Comparison of ENCODE assay signal across 8 mouse cellular contexts in the genomic region with DNA sequence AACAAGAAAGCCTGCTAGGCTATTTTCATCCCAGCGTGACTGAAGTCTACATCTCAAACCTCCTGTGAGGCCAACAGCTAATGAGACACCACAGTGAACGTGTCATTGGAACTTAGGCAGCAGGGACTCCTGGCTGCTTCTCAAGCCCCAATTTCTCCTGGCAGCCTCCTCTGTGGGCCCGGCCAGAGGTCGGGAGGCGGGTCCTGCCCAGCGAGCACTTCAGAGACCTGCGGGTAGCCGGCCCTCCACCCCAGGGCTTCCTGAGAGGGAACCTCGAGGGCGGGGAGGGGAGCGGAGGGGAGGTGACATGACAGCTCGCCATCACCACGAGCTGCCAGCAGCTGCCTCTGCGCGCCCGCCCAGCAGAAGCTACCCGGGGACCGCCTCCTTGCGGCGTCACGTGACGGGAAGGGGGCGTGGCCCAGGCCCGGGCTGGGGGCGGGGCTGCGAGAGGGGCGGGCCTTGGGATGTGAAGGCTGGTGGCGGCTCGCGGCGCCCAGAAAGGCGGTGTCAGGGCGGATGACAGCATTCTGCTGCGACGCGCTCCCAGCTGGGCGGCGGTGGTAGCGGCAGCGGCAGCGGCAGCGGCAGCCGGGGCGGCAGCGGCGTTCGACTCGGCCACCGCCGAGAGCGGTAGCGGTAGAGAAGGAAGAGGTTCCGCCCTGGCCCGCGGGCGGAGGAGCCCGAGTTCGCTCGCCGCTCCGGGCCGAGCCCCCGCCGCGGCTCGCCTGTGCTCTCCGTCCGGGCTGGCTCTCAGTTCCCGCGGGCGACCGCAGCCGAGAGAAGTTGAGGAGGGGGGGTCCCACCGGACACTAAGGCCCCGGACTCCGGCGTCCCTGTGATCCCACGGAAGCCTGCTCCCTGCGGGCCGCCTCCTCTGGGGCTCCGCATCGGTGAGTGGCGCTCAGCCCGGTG. TPM values are rescaled to one million over a fixed set of nuclear protein-coding genes. Genes with fewer than 3 reads are reported as not detected.
A peak's percentile ranks its signal among the peaks of the same experiment; 100 is the strongest.
DNase-seq lines count a peak whose midpoint lies in the region; ATAC-seq and TF ChIP-seq lines count a peak whose summit lies in the region.

A gene (plus strand): TSS at position 449 of the 915 bp plus-strand sequence.

- WGBS in hindbrain, postnatal 0 days: 0% methylated on average over 43 of the region's 84 CpGs

- H3K27me3 ChIP-seq in hindbrain, postnatal 0 days (ENCODE audit: insufficient read depth, low read length): no peaks in the 10 kb centered on the region

- no peaks in the 10 kb centered on the region for H3K36me3 ChIP-seq in hindbrain, postnatal 0 days (ENCODE audit: insufficient read depth, low read length)

- ATAC-seq in hindbrain, postnatal 0 days: peak; percentile 96
- peak; percentile 80 for ATAC-seq in megakaryocyte, adult 5-6 weeks (ENCODE audit: poor library complexity, severe bottlenecking)

- peak within 1 kb of the TSS; percentile 94 for H3K27ac ChIP-seq in hindbrain, postnatal 0 days
- peak within 1 kb of the TSS; percentile 97 for H3K27ac ChIP-seq in left cerebral cortex, adult 2 months

- peak; percentile 100 for DNase-seq in T-cell, adult 2 months (ENCODE audit: low spot score)
- DNase-seq in cerebellum, postnatal 36 days: peak; percentile 99 to 100
- DNase-seq in gastrocnemius, adult 18-20 months (ENCODE audit: low spot score): peak; percentile 99
- DNase-seq in hindbrain, postnatal 0 days (ENCODE audit: low spot score): peak; percentile 97
- DNase-seq in left cerebral cortex, adult 2 months (ENCODE audit: extremely low spot score in 1 of 2, low spot score in 2 of 2): peak; percentile 100
- DNase-seq in right cerebral cortex, adult 2 months (ENCODE audit: low spot score in 2 of 2): peak; percentile 97 to 98
- peak; percentile 99 for DNase-seq in urinary bladder, postnatal 14 days (ENCODE audit: low spot score)

- peaks cover 3% of the 10 kb centered on the region; the same call in 1 of the 2 replicates for H3K4me1 ChIP-seq in hindbrain, postnatal 0 days (ENCODE audit: insufficient read depth, low read length)

- no peak for TF ChIP-seq CTCF in hindbrain, postnatal 0 days (IDR thresholded peaks at IDR 0.05; ENCODE audit: low read depth)
- TF ChIP-seq CTCF in left cerebral cortex, adult 2 months (IDR thresholded peaks at IDR 0.05): no peak; the same call in 1 of the 2 replicates

- peak within 1 kb of the TSS; percentile 91 for H3K4me3 ChIP-seq in hindbrain, postnatal 0 days (ENCODE audit: low read length)
- peak within 1 kb of the TSS; percentile 75 for H3K4me3 ChIP-seq in left cerebral cortex, adult 2 months

- peak within 1 kb of the TSS; percentile 66 for H3K4me2 ChIP-seq in hindbrain, postnatal 0 days (ENCODE audit: low read depth, low read length)

- intact Hi-C loops in left cerebral cortex, adult 2 months (cut with DNase I): loop anchor here (1.0 to 5.0 kb wide), 3 partner anchors 57 to 134 kb away; a partner anchor contains a TSS

- no peaks in the 10 kb centered on the region for H3K9me3 ChIP-seq in hindbrain, postnatal 0 days (ENCODE audit: low read length)

- H3K9ac ChIP-seq in hindbrain, postnatal 0 days (replicated peaks; ENCODE audit: low read length): peak within 1 kb of the TSS; percentile 93

RNA-seq across cellular contexts. Expression of the gene that starts here (rescaled TPM):
- 10 to 100 TPM; 13.1 to 17.0 TPM for total RNA-seq in gastrocnemius, adult 18-20 months (2021)
- 36.3 and 39.8 TPM in 2 replicates for total RNA-seq in hindbrain, postnatal 0 days (2014; rRNA removed)
- 15.4 and 15.8 TPM in 2 replicates for polyA plus RNA-seq in hindbrain, postnatal 0 days (2015; fragmentation: Nextera tagmentation; extraction: Ambion mirVana)
- 100 to 1,000 TPM in 1 of 2 experiments, 10 to 100 TPM in 1; 93.8 to 104 TPM for total RNA-seq in left cerebral cortex, adult 2 months (2021)
- 65.5 and 68.1 TPM in 2 replicates for total RNA-seq in megakaryocyte, adult 5-6 weeks (2015)
- total RNA-seq in megakaryocyte, adult 5-6 weeks (2017): 95.3 and 105 TPM in 2 replicates

Comparison
In these comparisons a context has a peak if more than half of its experiments do, and no peak if none do; other contexts are left out.
1. Peak in every context shown above with its lines: DNase-seq, ATAC-seq, H3K4me3 ChIP-seq and H3K27ac ChIP-seq.